Mouse (Mus musculus): ENCODE measurements around the gene Rapgef2.

DNA sequence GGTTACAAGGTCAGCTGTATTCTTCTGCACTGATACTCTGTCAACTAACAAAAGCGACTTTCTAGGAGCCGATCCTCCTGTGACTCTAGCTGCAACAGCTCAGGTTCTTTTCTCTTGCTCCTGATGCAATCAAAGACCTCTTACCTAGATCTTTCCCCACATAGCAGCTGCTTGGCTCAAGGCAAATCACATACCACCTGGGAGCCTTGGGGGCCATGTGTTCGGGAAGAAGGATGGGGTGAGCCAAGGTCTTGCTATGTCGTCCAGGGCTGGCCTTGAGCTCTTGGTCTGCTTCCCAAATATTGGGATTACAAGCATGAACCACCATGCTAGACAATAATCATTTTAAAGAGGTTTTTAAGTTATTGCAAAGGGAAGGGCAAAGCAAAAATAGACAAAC is 11.0 kb upstream of the Rapgef2 start:
- no peak for TF ChIP-seq CTCF (IDR thresholded peaks at IDR 0.05; ENCODE audit: low read depth)
- no peak for TF ChIP-seq EP300 (optimal IDR thresholded peaks at IDR 0.05)

All from stomach, postnatal 0 days (tissue).